Mouse (Mus musculus): ENCODE results near the gene Gm20517.

DNA sequence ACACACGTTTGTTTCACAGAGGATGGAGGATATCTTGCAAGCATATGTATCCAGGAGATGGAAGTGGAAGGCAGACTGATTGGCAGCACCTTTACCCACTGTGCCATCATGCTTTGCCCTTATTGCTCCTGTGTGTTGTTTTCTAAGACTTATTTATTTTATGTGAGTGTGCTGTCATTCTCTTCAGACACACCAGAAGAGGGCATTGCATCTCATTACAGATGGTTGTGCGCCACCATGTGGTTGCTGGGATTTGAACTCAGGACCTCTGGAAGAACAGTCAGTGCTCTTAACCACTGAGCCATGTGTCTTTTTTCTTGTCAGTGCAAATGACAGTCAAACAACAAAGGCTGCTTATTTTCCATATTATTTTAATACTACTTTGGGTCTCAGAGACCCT is 16.4 kb downstream of the Gm20517 start:
- no peak for TF ChIP-seq POLR2A (IDR thresholded peaks at IDR 0.05; ENCODE audit: extremely low read depth, insufficient read depth, low read length)
- TF ChIP-seq CTCF (IDR thresholded peaks at IDR 0.05; ENCODE audit: low read depth, low read length): no peak

All from liver, adult 2 months (tissue).